Mouse (Mus musculus) layer of hippocampus, adult 9-10 months (tissue): ENCODE data around the gene Hacd1.
"Not testable (repeated sequence)": the region's sequence is repeated elsewhere in the genome, so short reads cannot be mapped to it uniquely, and the experiment has no call there.

Experiments
- DNase-seq: peaks from one replicate; pipeline ENCODE4 v3.0.0; 2022; ENCODE audit warnings: low spot score

Gene Hacd1

DNA sequence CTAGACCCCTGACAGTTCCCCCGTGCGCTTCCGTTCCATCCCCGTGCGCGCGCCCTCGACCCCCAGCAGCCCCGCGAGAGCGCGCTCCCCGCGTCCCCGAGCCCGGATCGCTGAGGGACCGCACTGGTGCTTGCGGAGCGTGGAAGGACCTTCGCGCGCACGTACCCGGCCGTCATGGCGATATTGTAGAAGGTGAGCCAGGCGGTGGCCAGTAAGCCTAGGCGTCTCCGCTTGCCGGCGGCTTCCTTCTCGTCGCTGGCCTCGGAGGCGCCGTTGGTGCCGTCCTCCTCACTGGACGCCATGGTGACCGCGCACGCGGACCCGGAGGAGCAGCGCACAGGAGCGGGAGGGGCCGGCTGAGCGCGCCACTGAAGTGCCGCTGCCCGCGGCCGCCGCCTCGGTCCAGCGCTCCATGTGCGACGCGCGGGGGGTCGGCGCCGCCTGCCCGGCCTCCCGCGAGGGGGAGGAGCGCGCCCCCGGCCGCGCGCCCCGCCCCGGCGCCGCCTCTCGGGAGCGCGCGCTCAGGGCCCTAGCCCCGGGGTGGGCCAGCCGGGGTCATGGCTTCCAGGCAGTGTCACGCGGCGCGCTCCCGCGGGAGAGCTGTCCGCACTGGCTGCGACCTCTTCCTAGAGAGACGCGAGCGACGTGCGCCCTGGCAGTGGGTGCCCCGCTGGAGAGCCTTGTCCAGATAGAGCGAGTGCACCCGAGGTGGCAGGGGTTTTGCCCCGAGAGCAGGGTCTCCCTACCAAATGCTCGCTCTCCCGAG lies at the start of gene Hacd1:
Gene Hacd1 (minus strand): TSS at position 570 of the 766 bp plus-strand sequence.
- DNase-seq, result no peak

DNA sequence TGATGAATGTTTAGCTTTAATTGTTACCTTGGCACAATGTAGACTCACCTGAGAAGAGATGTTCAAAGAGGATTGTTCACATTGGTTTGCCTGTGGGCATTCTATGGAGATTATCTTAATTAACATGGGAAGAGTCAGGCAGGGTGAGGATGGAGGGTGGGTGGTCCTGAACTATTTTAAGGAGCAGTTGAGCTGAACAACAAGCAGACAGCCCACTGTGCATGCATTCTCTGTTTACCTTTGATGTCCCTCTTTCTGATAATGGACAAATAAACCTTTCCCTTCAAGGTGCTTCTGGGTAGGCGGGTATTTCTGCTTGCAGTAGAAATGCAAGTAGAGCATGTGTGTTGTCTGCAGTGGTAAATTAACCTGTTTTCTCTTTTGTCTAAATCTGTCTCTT lies 48.0 kb upstream of the Hacd1 start:
- DNase-seq, result no peak

DNA sequence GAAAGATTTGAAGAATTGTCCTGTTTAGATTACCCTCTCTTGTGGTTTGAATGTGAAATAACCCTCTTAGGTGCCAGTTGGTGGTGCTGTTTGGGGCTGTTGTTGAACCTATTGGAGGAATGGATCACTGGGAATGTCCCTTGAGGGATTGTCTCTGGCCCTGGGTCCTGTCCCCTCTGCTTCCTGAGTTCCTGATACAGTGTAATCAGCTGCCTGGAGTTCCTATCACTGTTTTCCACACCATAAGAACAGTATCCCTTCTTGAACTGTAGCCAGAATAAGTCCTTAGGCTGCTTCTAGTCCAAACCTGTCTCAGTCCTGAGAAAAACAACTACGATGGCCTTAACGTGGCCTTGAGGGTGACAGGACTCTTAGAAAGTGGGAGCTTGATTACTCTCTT lies 46.7 kb upstream of the Hacd1 start:
- DNase-seq, result no peak

DNA sequence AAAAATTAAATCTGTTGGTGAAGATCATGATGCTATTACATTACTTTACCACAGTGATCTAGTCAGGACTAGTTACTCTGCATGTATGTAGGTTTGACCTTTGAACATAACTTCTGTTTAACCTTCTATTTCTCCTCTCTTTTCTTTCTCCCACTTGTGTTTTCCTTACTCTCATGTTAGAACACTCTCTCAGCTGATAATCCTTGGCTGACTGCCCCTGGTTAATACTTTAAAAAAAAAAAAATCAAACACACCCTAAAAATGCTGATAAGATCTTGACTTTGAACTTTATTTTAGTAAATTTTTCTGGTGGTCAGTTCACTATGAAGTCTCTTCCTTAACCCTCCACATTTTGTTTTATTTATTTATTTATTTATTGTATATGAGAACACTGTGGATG lies 44.6 kb upstream of the Hacd1 start:
- no peak for DNase-seq

DNA sequence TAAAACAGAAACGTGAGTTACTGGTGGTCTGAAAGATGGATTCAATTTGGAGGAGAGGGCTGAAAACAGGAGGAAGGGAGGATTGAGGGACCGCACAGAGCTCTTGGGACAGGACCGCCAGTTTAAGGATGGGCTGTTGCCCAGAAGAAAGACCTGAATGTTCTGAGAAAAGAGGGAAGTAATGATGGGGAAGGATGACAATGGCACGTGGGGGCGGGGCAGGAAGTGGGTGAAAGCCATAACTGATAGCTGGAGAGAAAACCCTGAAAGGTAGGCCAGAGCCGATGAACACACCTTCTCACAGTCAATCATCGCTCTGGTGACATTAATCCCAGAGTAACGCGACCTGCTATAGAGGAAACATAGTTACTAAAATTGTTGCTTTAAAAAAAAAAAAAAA lies 22.6 kb upstream of the Hacd1 start:
- DNase-seq, result not testable (repeated sequence)

DNA sequence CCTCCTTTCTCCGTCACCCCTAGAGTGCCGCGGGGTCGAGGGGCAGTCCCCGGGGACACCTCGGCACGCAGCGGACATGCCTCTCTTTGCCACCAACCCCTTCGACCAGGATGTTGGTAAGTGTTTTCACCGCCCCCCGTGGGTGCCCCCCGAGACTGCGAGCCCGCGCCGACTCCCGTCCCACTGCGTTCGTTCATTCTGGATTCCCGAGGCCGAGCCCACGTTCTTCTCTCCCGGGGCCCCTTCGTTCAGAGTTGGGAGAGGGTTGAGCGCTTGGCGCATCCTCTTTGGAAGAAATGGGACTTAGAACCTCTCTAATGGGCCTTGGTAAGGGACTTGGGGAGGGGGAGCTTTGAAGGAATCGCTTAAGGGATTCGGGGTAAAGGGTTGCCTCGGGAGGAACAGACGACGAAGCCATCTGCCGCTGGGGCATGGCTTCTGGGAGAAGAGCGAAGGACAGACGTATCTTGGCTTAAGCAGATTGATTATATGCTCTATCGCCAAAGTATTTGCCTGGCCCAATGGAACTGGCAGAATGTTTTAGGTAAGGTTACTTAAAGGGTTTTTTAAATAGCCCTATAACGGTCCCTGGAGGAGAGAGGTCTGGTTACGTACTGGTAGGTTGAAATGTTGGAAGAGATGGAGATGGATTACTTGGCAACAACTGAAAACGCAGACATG lies 18.4 kb upstream of the Hacd1 start:
- DNase-seq, result no peak

DNA sequence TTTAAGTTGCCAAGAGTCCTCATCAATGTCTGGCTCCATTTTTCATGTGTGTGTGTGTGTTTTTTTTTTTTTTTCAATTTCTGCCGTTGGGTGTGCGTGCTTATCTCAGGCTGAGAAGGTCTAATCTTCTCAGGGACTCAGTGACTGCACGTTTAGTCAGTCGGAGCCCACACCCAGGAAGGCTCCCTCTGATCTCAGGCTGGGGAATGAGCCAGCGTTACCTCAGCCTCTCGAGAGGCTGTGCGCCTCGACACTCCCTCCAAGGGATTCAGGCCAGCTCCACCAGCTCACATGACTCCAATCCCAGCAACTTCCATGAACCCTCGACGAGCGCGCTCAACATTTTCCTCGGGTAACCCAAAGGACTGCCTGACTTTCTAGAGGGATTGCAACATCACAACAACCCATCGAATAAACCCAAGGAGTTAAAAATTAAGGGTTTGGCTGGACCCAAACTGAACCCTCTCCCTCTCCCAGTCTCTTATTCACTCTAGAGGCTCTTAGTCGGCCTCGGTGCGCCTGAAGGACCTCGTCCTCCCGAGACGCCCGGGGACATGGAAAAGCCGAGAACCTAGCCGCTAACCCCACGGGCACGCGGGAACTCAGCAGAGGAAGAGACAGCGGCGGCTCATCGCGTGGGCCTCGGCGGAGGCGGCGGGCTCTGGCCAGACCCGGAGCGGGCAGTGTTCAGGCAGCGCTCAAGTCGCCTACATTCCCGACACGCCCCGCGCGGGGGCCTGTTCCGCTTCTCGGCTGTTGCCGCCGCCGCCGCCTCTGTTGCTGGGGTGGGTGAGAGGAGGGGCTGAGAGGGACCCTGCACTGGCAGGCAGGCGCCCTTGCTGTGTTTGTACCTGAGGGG lies 17.7 kb upstream of the Hacd1 start, which contains the start of gene Stam:
Gene Stam (plus strand): TSS at position 737 of the 859 bp plus-strand sequence.
- peak; percentile 88 for DNase-seq

DNA sequence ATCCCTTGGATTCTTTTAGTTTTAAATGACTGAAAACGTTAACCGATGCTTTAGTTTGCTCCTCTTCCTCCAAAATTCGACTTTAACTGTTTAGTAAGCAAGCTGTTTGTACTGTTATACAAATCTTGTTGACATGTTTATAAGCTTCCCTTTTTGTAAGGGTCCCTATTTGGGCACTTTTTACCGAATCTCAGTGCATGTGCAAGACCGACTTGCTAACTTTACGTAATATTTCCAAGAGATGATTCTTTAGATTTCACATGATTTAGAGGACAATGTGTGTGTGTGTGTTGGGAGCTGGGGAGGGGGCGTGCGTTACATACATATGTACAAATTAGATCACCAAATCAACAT lies 17.1 kb upstream of the Hacd1 start:
- DNase-seq, result no peak

DNA sequence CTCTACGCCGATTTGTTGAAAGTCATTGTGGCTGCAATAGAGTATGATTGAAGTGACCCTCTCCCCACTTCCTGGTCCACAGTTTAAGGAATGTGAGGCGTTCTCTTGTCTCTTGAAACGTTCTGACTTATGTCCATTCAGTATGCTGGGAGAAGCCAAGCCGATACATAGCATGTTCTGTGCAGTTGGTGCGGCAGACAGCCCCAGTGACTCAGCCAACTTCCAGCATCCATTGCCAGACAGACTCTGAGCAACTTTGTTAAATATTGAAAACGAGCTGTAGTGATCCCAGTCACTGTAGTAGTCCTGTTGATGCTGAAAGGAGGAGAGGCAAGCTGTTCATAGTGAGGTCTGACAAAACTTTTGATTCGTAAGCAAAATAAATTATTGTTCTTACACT lies 14.5 kb upstream of the Hacd1 start:
- DNase-seq, result no peak

DNA sequence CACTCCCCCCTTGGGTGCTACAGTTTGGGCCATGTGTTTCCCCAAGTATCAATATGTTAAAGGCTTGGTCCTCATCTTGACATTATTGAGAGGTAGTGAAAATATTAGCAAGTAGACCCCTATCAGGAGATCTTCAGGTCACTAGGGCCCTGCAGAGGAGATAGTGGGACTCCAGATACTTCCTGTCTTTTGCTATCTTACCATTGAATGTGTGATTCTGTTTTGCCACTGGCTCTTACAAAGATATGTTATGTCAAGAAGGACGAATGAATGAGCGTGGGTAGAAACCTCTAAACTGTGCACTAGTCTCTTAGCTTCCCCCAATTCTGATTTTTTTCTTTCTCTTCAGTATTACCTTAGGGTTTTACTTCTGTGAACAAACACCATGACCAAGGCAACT lies 13.1 kb upstream of the Hacd1 start:
- no peak for DNase-seq

DNA sequence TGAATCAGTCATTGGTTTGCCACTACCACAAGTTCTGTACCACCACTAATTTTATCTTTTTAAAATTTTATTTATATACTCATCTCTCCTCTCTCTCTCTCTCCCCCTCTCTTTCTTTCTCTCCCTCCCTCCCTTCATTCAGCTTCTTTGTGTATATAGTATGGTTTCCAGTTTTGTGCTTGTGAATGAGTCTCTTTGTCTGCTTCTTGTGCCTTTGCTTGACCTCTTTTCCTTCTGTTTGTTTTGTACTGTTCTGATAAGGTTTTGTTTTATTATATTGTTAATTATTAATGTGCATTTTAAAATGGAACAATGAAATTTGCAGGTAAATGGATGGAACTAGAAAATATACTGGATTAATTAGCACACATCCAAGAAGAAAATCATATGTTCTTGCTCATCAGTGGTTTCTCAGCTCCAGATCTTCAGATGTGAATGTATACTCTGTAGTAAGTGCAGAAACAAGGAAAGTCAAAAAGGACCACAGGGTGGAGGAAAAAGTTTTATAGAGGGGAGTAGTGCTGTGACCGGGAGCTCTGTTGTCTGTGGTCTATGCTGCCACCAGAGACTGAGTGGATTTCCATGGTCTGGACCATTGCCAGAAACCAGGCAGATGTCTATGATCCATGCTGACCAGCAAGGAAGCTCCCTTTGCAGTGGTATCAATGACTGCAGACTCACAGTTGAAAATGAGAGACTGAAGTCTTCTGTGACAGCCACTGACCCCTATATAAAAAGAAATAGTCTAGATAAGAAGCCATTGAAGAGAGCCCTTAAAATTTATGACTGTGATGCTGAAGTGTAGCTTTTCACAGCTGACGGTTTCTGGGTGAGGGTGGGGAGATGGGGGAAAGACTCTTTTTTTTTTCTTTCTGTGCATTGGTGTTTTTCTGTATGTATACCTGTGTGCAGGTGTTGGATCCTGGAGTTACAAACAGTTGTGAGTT lies 10.0 kb upstream of the Hacd1 start:
- no peak for DNase-seq

DNA sequence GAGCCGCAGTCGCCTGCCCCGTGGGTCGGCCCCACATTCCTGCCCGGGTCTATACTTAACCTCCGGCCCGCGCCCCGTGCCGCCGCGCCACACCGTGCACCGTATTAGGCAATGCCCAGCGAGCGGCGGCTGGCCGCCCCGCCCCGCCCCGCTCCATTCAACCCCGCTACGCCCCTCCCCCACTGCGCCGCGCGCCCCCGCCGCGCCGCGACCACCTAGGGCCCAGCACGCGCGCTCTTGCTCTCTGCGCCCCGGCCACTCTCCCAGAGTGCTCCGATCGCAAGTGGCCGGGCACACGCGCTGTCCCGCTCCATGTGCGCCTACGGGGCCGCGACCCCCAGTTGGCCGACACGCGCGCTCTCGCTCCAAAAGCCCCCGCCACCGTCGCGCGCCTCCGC lies 768 bp downstream of the Hacd1 start:
- no peak for DNase-seq

DNA sequence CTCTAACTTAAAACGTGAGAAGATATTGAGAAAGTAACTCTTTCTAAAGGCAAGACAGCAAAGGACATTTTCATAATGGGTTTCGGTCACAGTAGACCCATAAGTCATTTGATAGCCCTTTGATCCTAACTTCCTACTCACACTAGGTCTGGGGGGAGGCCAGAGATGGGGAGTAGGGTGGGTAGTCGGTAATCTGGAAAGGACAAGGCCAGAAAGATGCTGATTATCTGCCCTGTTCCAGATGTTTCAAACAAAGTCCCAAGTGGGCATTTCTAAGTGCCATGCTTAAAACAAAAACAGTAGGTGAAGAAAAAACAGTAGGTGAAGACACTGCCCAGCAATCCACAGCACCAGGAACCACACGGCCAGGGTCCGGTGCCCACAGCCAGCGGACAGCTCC lies 1.2 kb downstream of the Hacd1 start:
- no peak for DNase-seq

DNA sequence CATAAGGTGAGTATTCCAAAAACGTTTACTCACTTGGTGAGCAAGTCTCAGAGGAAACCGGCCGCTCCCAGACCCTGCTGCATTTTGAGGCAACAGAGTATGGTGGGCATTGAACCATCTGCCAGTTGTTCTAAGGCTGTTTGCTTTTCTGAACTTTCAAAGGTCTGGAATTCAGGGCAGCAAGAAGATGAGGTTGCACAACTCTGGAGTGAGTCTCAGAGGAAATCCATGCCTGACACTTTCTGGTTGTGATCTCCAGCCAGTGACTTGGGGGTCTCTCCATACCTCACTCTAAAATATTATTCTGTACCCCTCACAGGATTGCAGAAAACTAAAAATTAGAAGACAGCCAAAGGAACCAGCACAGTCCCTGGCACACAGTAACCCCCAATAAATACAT lies 1.8 kb downstream of the Hacd1 start:
- DNase-seq, result no peak

DNA sequence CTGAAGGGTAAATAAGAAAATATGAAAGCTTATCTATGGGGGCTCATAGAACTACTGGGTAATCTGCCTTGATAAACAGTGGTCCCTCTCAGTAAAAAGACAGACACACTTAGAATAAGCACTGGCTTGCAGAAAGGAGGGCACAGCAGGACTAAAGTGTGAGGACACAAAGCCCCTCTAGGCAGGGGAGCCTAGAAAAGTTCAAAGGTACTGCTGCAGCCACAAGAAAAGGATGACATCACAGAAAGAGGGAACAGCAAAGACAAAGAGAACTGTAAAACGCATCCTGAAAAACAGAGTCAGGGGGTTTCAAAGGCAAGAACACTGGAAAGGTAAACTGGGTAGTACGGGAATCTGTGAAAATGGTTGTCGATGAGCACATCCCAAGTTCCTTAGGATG lies 2.3 kb downstream of the Hacd1 start:
- DNase-seq, result no peak

DNA sequence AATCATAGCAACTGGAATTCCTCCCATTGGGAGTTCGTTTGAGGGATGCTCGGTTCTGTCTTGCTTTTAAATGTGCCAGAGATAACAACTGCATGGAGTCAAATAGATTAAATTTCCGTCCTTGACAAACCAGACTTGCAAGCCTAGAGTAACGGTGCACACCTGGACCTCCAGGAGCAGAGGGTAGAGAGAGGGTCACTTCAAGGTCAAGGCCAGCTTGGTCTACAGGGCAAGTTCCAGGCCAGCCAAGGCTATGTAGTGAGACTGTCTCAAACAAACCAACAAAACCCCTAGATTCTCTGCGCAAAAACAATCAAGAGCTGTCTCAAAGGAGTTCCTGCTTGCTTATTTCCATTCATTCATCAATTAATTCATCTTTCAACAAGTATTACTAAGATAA lies 7.1 kb downstream of the Hacd1 start:
- DNase-seq, result no peak

DNA sequence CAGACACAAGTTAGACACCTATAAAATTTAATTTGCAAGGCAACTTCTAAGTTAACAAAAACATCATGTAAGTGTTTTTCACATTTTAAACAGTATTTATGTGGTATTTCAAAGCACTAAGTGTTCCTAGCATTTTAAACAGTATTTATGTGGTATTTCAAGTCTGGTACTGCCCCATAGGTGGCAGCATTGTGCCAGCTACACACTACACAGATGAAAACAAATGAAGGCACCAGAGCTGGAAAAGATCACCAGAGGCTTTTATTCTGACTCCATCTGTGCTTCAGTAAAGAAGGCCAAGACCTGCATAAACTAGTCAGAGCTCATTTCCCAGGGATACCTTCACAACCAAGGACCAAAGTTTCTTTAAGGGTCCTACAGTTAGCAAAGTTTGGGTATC lies 7.6 kb downstream of the Hacd1 start:
- DNase-seq, result peak; percentile 87

DNA sequence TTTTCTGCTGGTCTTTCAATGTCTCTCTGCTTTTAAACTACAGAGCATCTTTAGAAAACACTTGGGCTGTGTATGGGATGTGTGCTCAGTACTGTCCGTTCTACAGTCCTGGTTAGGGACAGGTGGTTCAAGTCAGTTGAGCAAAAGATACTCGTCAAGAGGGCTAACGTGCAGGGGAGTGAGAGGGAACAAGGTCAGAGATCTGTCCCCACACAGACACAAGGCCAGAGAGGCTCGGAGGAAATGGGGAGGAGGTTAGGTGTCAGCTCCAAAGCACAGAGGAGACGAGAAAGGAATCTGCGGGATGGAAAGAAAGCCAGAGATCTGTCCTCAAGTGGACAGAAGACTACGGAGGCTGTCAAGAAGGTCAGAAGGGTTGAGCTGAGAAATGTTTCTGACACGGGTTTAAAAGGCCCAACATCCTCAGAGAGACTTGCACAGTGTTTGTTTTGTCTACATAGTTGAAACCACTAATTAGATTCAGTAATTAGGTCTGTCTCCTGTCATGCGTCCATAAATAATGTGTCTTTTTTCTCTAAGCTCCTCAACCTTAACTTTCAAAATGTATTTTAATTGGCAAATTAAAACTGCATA lies 12.3 kb downstream of the Hacd1 start:
- no peak for DNase-seq

DNA sequence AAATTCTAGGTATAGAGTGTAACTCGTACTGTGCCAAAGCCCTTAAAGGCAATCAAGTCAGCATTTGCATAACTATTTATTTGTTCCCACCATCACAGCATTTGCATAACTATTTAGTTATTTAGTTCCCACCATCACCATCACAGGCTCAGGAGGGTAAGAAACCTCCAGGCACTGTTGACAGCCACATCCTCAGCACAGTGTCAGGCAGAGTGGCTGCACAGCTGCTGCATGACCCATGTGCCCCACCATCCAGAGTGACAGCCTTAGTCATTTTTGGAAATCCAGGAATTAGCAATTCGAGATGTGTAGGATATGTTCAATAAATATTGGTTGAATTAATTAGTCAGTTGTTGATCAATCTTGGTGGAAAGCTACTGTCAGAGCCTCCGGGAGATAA lies 12.9 kb downstream of the Hacd1 start:
- DNase-seq, result no peak

DNA sequence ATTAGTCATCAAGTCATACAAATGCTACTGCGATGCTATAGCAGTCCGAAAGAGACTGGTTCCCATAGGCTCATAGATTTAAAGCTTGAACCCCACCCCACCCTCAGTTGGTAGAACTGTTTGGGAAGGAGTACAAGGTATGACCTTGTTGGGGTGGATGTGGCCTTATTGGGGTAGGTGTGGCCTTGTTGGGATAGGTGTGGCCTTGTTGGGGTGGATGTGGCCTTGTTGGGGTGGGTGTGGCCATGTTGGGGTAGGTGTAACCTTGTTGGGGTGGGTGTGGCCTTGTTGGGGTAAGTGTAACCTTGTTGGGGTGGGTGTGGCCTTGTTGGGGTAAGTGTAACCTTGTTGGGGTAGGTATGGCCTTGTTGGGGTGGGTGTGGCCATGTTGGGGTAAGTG lies 14.7 kb downstream of the Hacd1 start:
- DNase-seq, result no peak

DNA sequence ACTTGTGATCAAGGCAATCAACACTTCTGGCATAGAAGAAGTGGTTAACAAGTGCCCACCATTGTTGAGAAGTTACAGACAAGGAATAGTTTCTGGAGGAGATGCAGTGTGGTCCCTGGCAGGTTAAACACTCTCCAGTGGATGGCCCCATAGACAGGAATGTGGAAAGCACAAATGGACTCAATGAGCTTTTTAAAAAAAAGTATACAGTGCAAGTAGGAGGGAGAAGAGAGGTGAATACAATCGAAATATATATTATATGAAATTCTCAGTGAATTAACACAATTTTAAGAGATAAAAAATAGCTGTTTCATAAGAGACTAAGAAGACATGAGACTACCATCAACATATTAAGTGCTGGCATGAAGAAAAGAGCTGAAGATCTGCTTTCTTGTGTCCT lies 36.7 kb downstream of the Hacd1 start:
- no peak for DNase-seq
